Mouse (Mus musculus) 416B (cell line): ENCODE measurements at regions not wholly inside any gene's neighbourhood (a gene's known extent, or its start where the extent isn't known, plus 50 kb on each side); places are given as distances from the start of the nearest gene placed in this dataset.

ENCODE experiments used
- DNase-seq: peaks from one replicate; pipeline ENCODE4 v3.0.0; 2011; ENCODE audit warnings: low read depth

GRCm38 (mm10) chr11:22692281-22692857 is 168.4 kb downstream of the B3gnt2 start:
- DNase-seq = no peak

GRCm38 (mm10) chr11:22692941-22693341 is 167.8 kb downstream of the B3gnt2 start:
- DNase-seq = peak; percentile 97

GRCm38 (mm10) chr11:22693376-22693775 is 167.4 kb downstream of the B3gnt2 start:
- DNase-seq = peak; percentile 91

- DNase-seq = no peak
Observed at GRCm38 (mm10) chr11:22693984-22694383, 166.8 kb downstream of the B3gnt2 start.

GRCm38 (mm10) chr11:22694829-22695228 is 165.9 kb downstream of the B3gnt2 start:
- peak; percentile 70 for DNase-seq

- no peak for DNase-seq
Observed at GRCm38 (mm10) chr11:22695237-22695636, 165.5 kb downstream of the B3gnt2 start.

GRCm38 (mm10) chr11:22698057-22698941 is 162.5 kb downstream of the B3gnt2 start:
- no peak for DNase-seq

GRCm38 (mm10) chr11:22706082-22706481 is 154.7 kb downstream of the B3gnt2 start:
- no peak for DNase-seq
